Mouse (Mus musculus): Measurements from ENCODE around the gene Kansl1l. TPM values are rescaled to one million over a fixed set of nuclear protein-coding genes. Genes with fewer than 3 reads are reported as not detected.

Kansl1l gene
- polyA plus RNA-seq, 1 experiment from 2014 or later, result 17.9 TPM

DNA sequence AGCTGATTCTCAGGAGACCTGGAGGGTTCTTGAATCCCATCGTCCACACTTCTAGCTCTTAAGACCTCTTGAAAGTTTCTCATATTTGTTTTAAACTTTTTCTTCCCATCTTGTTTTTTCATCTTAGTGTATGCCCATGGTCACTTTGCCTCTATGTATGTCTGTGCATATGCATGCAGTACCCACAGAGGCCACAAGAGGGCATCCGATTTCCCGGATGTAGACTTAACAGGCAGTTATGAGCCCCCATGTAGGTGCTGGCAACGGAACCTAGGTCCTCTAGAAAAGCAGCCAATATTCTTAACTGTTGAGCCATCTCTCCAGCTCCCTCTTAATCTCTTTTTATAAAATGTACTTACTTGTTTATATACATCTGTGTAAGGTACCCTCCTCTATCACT lies 30.1 kb upstream of the Kansl1l start:
- no peak overlapping the region for H3K27ac ChIP-seq
- no peaks in the 10 kb centered on the region for H3K9me3 ChIP-seq (replicated peaks; ENCODE audit: low read length)
- no peak overlapping the region for H3K9ac ChIP-seq (ENCODE audit: low read depth, low read length)
- H3K4me3 ChIP-seq (replicated peaks; ENCODE audit: low read depth, low read length), result no peak overlapping the region
- ATAC-seq (replicated peaks; ENCODE audit: low FRiP score, low read depth), result no peak
- H3K4me2 ChIP-seq (ENCODE audit: low read length), result no peak overlapping the region
- DNase-seq (ENCODE audit: low spot score), result no peak
- no peaks in the 10 kb centered on the region for H3K4me1 ChIP-seq (replicated peaks; ENCODE audit: insufficient read depth, low read length)
- peaks cover 47% of the 10 kb centered on the region for H3K36me3 ChIP-seq (ENCODE audit: insufficient read depth, low read length)
- peak; percentile 58 for TF ChIP-seq CTCF (IDR thresholded peaks at IDR 0.05; ENCODE audit: low read depth)
- no peaks in the 10 kb centered on the region for H3K27me3 ChIP-seq (ENCODE audit: insufficient read depth, low read length)
- WGBS, result 97% methylated on average over 4 of the region's 4 CpGs

DNA sequence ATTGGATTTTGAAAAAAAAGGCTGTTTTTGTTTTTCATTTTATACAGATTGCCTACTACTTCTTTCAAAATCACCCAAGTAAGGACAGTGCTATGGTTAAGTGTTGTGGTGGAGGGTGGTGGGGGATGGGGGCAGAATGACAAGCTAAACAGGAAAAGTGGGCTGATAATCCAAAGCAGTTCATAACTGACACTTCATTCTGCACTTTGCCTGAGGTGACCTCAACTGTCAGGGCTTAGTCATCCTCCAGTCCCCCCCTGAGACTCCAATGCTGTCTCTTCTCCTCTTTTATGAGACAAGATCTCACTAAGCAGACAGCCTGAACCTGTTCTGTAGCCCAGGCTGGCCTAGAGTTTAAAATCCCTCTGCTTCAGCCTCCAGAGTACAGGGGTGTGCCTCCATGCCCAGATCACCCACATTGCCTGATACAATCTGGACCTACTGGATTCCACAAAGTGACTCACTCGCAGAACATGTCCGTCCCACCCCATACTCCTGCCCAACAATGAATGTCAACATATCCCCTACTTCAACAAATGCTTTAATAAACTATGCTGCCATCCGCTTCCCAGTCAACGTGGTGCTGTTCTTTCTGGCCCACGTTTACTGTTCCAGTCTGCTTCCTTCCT lies 28.4 kb upstream of the Kansl1l start:
- H3K27ac ChIP-seq, result no peak overlapping the region
- peaks cover 39% of the 10 kb centered on the region for H3K36me3 ChIP-seq (ENCODE audit: insufficient read depth, low read length)
- no peaks in the 10 kb centered on the region for H3K4me1 ChIP-seq (replicated peaks; ENCODE audit: insufficient read depth, low read length)
- TF ChIP-seq CTCF (IDR thresholded peaks at IDR 0.05; ENCODE audit: low read depth), result no peak
- no peak overlapping the region for H3K4me3 ChIP-seq (replicated peaks; ENCODE audit: low read depth, low read length)
- H3K27me3 ChIP-seq (ENCODE audit: insufficient read depth, low read length), result no peaks in the 10 kb centered on the region
- no peaks in the 10 kb centered on the region for H3K9me3 ChIP-seq (replicated peaks; ENCODE audit: low read length)
- DNase-seq (ENCODE audit: low spot score) (no peak), ATAC-seq (replicated peaks; ENCODE audit: low FRiP score, low read depth) (0 out of 2 replicates have a peak, but pooled peaks have one; percentile 40)
- H3K4me2 ChIP-seq (ENCODE audit: low read length), result no peak overlapping the region
- H3K9ac ChIP-seq (ENCODE audit: low read depth, low read length), result no peak overlapping the region
- WGBS, result 79% methylated on average over 5 of the region's 5 CpGs

DNA sequence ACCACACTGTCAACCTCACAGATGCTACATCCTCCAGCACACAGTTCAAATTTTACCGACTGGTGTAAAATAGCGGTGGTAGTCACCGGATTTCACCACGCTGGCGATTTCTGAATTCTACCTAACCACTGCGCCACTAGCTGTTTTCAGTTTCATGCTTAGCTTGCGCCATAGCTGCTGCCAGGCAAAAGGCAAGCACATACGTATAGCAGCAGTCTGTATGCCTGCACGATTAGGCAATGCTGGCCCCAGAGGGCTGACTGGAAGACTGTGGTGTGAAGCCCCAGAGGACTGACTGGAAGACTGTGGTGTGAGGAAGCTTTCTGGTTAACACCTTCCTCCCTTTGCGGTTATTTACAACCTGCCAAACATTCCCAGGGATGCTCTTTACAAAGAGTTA lies 24.6 kb upstream of the Kansl1l start:
- H3K27me3 ChIP-seq (ENCODE audit: insufficient read depth, low read length), result no peaks in the 10 kb centered on the region
- no peak for DNase-seq (ENCODE audit: low spot score)
- no peak overlapping the region for H3K9ac ChIP-seq (ENCODE audit: low read depth, low read length)
- 78% methylated on average over 10 of the region's 10 CpGs for WGBS
- peaks cover 23% of the 10 kb centered on the region; the same call in 1 of the 2 replicates for H3K36me3 ChIP-seq (ENCODE audit: insufficient read depth, low read length)
- no peak overlapping the region for H3K4me2 ChIP-seq (ENCODE audit: low read length)
- H3K4me3 ChIP-seq (replicated peaks; ENCODE audit: low read depth, low read length), result no peak overlapping the region
- no peak for ATAC-seq (replicated peaks; ENCODE audit: low FRiP score, low read depth)
- no peak overlapping the region for H3K27ac ChIP-seq
- no peaks in the 10 kb centered on the region for H3K4me1 ChIP-seq (replicated peaks; ENCODE audit: insufficient read depth, low read length)
- TF ChIP-seq CTCF (IDR thresholded peaks at IDR 0.05; ENCODE audit: low read depth), result no peak
- H3K9me3 ChIP-seq (replicated peaks; ENCODE audit: low read length), result no peaks in the 10 kb centered on the region

DNA sequence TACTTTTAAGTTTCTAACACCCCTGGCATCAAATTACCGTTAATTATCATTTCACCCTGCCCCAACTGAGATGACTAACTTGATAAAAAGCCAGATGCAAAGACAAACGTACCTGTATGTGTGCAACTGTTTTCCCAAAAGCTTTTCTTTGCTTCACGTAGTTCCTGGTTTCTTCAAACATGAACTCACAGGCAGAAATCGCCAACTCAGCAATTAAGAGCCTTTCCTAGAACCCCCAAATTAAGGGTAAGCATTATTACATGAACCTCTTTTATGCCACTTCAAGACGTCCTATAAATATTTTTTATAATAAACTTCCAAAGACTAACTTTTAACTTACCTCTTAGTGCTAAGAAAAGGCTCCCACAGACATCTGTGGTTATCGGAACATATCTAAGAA lies 24.1 kb upstream of the Kansl1l start:
- DNase-seq (ENCODE audit: low spot score) (no peak), ATAC-seq (replicated peaks; ENCODE audit: low FRiP score, low read depth) (no peak)
- no peak overlapping the region for H3K27ac ChIP-seq

DNA sequence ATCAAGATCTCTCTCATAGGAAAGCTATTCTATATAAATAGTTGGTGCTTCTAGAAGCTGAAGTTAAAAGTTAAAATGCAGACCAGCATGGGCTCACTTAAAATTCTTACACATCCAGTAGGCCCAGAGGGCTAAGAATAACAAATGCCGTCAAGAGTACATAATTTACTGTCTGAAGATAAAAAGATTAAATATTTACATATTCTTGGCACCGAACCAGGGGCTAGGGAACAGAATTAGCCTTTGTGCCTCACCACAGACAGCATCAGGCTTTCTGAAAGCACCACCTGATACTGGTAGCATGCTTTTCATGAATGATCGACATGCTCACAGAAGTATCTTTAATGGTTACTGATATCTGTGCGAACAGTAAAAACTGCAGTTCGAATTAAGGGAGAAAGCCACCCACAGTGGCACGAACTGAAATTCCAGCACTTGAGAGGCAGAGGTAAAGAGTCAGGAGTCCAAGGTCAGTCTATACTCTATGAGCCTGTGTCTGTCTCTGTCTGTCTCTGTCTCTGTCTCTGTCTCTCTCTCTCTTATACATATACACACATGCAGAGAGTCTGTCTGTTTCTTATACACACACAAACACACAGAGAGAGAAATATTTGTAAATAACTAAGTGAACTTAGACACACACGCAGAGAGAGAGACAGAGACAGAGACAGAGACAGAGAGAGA lies 22.5 kb upstream of the Kansl1l start:
- Histone ChIP-seq H3K27ac (no peak overlapping the region), H3K4me3 (replicated peaks; ENCODE audit: low read depth, low read length) (no peak overlapping the region), H3K9ac (ENCODE audit: low read depth, low read length) (no peak overlapping the region), H3K9me3 (replicated peaks; ENCODE audit: low read length) (no peaks in the 10 kb centered on the region), H3K27me3 (ENCODE audit: insufficient read depth, low read length) (no peaks in the 10 kb centered on the region), H3K36me3 (ENCODE audit: insufficient read depth, low read length) (peaks cover 14% of the 10 kb centered on the region; the same call in 1 of the 2 replicates), H3K4me2 (ENCODE audit: low read length) (no peak overlapping the region), H3K4me1 (replicated peaks; ENCODE audit: insufficient read depth, low read length) (no peaks in the 10 kb centered on the region)
- WGBS, result 65% methylated on average over 7 of the region's 7 CpGs
- no peak for ATAC-seq (replicated peaks; ENCODE audit: low FRiP score, low read depth)
- no peak for TF ChIP-seq CTCF (IDR thresholded peaks at IDR 0.05; ENCODE audit: low read depth)
- DNase-seq (ENCODE audit: low spot score), result no peak

More for the DNA sequence above, 24.1 kb upstream of the Kansl1l start:
- Histone ChIP-seq H3K4me2 (ENCODE audit: low read length) (no peak overlapping the region), H3K36me3 (ENCODE audit: insufficient read depth, low read length) (peaks cover 21% of the 10 kb centered on the region; the same call in 1 of the 2 replicates), H3K9me3 (replicated peaks; ENCODE audit: low read length) (no peaks in the 10 kb centered on the region), H3K9ac (ENCODE audit: low read depth, low read length) (no peak overlapping the region), H3K4me1 (replicated peaks; ENCODE audit: insufficient read depth, low read length) (no peaks in the 10 kb centered on the region), H3K27me3 (ENCODE audit: insufficient read depth, low read length) (no peaks in the 10 kb centered on the region), H3K4me3 (replicated peaks; ENCODE audit: low read depth, low read length) (no peak overlapping the region)
- WGBS, result 79% methylated on average over 6 of the region's 6 CpGs
- no peak for TF ChIP-seq CTCF (IDR thresholded peaks at IDR 0.05; ENCODE audit: low read depth)

DNA sequence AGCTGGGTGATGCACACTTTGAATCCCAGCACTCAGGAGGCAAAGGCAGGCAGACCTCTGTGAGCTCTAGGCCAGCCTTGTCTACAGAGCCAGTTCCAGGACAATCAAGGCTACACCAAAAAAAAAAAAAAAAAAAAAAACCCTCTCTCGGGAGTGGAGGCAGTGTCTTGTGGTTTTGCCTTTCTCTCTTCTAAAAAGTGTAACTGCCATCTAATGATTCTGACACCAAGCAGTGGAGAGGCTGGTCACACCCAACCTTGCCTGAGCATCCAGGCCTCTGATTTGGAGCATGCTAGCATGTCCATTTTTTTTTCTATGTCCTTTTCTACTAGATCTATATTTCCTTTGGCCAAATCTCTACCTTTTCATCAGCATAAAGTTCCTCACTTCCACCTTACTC lies 21.8 kb upstream of the Kansl1l start:
- Histone ChIP-seq H3K9ac (ENCODE audit: low read depth, low read length) (no peak overlapping the region), H3K4me1 (replicated peaks; ENCODE audit: insufficient read depth, low read length) (no peaks in the 10 kb centered on the region), H3K27me3 (ENCODE audit: insufficient read depth, low read length) (no peaks in the 10 kb centered on the region), H3K27ac (no peak overlapping the region), H3K4me3 (replicated peaks; ENCODE audit: low read depth, low read length) (no peak overlapping the region), H3K4me2 (ENCODE audit: low read length) (no peak overlapping the region), H3K9me3 (replicated peaks; ENCODE audit: low read length) (no peaks in the 10 kb centered on the region), H3K36me3 (ENCODE audit: insufficient read depth, low read length) (peaks cover 12% of the 10 kb centered on the region; the same call in 1 of the 2 replicates)
- no peak for DNase-seq (ENCODE audit: low spot score)
- ATAC-seq (replicated peaks; ENCODE audit: low FRiP score, low read depth), result no peak
- no peak for TF ChIP-seq CTCF (IDR thresholded peaks at IDR 0.05; ENCODE audit: low read depth)
- WGBS, result 56% methylated on average over 1 of the region's 1 CpGs

Measured in kidney, postnatal 0 days (tissue).